Mouse (Mus musculus) retina, postnatal 7 days (tissue): ENCODE data around the gene Taf11.
A peak's percentile ranks its signal among the peaks of the same experiment; 100 is the strongest.

Source experiments
- DNase-seq: peaks from one replicate; pipeline ENCODE4 v3.0.0-alpha.2; 2012; ENCODE audit warnings: low read depth, low spot score

The Taf11 gene

DNA sequence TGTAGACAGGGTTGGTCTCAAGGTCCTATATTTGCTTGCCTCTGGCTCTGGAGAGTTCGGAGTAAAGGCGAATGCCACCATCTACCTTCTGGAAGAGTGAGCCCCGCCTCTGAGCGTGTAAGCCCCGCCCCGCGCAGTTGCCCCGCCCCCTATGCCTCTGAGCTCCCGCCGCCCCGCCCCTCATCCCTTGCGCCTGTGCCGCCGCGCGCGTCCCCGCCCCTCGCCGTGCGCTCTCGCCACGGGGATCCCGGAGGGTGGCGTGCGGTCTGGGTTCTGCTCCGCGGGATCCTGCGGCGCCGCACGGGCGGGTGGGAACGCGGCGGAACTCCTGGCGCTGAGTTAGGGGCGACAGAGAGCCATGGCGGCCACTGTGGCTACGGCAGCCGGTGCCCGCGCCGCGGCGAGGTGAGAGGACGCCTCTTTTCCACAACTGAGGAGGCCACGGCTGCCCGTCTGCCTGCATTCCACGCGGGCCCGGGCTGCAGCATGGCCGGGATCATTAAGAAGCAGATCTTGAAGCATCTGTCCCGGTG, 53.3 kb downstream of the Taf11 start, which contains the start of gene Uhrf1bp1:
Gene Uhrf1bp1, plus strand, starts transcription at position 177 of the 533 bp plus-strand sequence.
- peak; percentile 81 for DNase-seq
